Mouse (Mus musculus) liver, embryonic 12.5 days (tissue): ENCODE measurements around the gene Slc38a11. TPM values are rescaled to one million over a fixed set of nuclear protein-coding genes. Genes with fewer than 3 reads are reported as not detected.
A peak's percentile ranks its signal among the peaks of the same experiment; 100 is the strongest.

ENCODE experiments used
- ATAC-seq: fragments of 200-750 bp; cut with Nextera tagmentation; 2 replicates; pipeline ENCODE4 v1.8.0; 2017; ENCODE audit warnings: moderate number of reproducible peaks, mild to moderate bottlenecking, moderate library complexity
- H3K27ac ChIP-seq: fragments of 300-500 bp; sonication (generic); 2 replicates; pipeline ENCODE4 v1.5.1; 2016; ENCODE audit warnings: mild to moderate bottlenecking
- H3K27me3 ChIP-seq: fragments of 300-500 bp; sonication (generic); replicated peaks from 2 replicates; pipeline ENCODE4 v1.6.1; 2016; ENCODE audit warnings: mild to moderate bottlenecking, moderate library complexity
- H3K36me3 ChIP-seq: fragments of 300-500 bp; sonication (generic); 2 replicates; pipeline ENCODE4 v1.6.1; 2016; ENCODE audit warnings: mild to moderate bottlenecking, moderate library complexity
- H3K4me1 ChIP-seq: fragments of 300-500 bp; sonication (generic); 2 replicates; pipeline ENCODE4 v1.6.1; 2016
- H3K4me2 ChIP-seq: fragments of 300-500 bp; sonication (generic); 2 replicates; pipeline ENCODE4 v1.6.1; 2016; ENCODE audit warnings: mild to moderate bottlenecking, moderate library complexity
- H3K4me3 ChIP-seq: fragments of 300-500 bp; sonication (generic); 2 replicates; pipeline ENCODE4 v1.5.1; 2016; ENCODE audit warnings: mild to moderate bottlenecking, moderate library complexity
- H3K9ac ChIP-seq: fragments of 300-500 bp; sonication (generic); 2 replicates; pipeline ENCODE4 v1.6.1; 2016; ENCODE audit warnings: mild to moderate bottlenecking, moderate library complexity
- H3K9me3 ChIP-seq: fragments of 300-500 bp; sonication (generic); replicated peaks from 2 replicates; pipeline ENCODE4 v1.6.1; 2016; ENCODE audit warnings: mild to moderate bottlenecking, moderate library complexity
- WGBS: fragments of 180-500 bp; shearing (Covaris S2); methylation state at CpG from one replicate; pipeline ENCODE4 v1.1.7; 2016; ENCODE audit not compliant: insufficient replicate concordance; 5-methylcytosine and 5-hydroxymethylcytosine counted together
- polyA plus RNA-seq: library from polyadenylated mRNA; unstranded; fragments of >200 nt; fragmentation: Nextera tagmentation; extraction: Ambion mirVana; gene quantifications from 2 replicates; pipeline ENCODE4 v1.2.1, GENCODE M21; 2016

The Slc38a11 gene
- polyA plus RNA-seq = 0.08 TPM in 1 of 2 replicates, not detected in the other

DNA sequence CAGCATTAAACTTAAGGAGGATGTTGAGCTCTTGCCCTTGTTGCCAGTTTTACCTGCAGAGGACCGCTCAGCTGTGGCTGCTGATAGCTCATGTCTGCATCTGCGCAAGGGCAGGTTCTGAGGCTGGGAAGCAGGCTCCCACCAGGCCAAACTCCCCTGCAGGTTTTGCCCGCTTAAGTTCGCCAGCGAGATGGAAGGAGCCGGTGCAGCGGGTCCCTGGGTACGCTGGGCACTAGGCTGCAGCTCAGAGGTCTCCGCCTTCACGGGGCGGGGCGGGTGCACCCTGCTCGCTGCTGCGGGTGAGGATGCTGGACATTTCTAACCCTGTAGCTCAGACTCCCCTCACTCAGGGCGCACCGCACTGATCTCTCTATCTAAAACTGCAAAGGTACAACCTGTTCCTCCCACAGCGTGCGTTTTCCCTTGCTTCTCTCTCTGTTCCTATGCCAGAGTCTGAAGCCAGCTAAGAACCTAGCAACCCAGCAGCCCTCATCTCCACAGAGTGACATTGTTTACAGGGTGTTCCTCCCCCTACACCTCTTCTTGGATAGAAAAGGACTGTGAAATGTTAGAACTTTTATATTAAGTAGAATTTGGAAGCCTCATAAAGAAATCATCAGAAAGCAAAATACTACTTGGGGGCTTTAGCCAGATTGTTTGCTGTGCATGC lies at the start of gene Slc38a11:
TSS of gene Slc38a11 (minus strand) at position 207 of the 670 bp plus-strand sequence.
- Histone ChIP-seq H3K9me3 (no peaks in the 10 kb centered on the region), H3K9ac (no peak within 1 kb of the TSS), H3K4me3 (no peak within 1 kb of the TSS), H3K27me3 (0 out of 2 replicates have a peak, but pooled peaks cover 9% of the 10 kb centered on the region), H3K27ac (no peak within 1 kb of the TSS), H3K36me3 (no peaks in the 10 kb centered on the region), H3K4me2 (peak within 1 kb of the TSS; percentile 24; the same call in 1 of the 2 replicates), H3K4me1 (0 out of 2 replicates have a peak, but pooled peaks cover 4% of the 10 kb centered on the region)
- no peak for ATAC-seq
- WGBS = 10% methylated on average over 18 of the region's 18 CpGs

- Histone ChIP-seq H3K4me3 (no peak overlapping the region), H3K27ac (no peak overlapping the region), H3K4me2 (no peak overlapping the region), H3K27me3 (no peaks in the 10 kb centered on the region), H3K4me1 (no peaks in the 10 kb centered on the region), H3K9me3 (no peaks in the 10 kb centered on the region), H3K9ac (no peak overlapping the region), H3K36me3 (no peaks in the 10 kb centered on the region)
- ATAC-seq = no peak
- WGBS = 19% methylated on average over 2 of the region's 2 CpGs
These were observed 43.3 kb upstream of the Slc38a11 start for GRCm38 (mm10) chr2:65407110-65407509.

- Histone ChIP-seq H3K4me1 (no peaks in the 10 kb centered on the region), H3K9me3 (no peaks in the 10 kb centered on the region), H3K9ac (no peak overlapping the region), H3K4me2 (no peak overlapping the region), H3K36me3 (no peaks in the 10 kb centered on the region), H3K4me3 (no peak overlapping the region), H3K27me3 (no peaks in the 10 kb centered on the region), H3K27ac (no peak overlapping the region)
- ATAC-seq = no peak
- 70% methylated on average over 1 of the region's 1 CpGs for WGBS
These were observed 41.6 kb upstream of the Slc38a11 start for GRCm38 (mm10) chr2:65405407-65405806.

DNA sequence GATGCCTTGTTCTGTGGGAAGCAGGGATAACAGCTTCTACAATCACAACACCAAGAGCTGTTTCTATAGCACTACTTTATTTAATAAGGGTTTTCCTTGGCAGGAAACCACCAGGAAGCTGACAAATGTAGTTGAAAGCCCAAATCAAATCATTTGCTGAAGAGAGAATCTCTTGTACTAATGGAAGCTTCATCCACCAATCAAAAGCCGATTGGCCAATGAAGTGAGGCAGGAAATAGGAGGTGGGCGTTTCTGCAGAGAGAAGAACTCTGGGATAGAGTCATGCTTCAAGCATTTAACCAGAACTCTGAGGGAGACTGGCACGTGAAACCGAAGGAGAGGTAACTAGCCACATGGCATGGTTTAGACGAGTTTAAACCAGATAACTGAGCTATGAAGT lies 38.2 kb upstream of the Slc38a11 start:
- Histone ChIP-seq H3K4me3 (no peak overlapping the region), H3K27me3 (no peaks in the 10 kb centered on the region), H3K27ac (no peak overlapping the region), H3K36me3 (no peaks in the 10 kb centered on the region), H3K9me3 (no peaks in the 10 kb centered on the region), H3K4me1 (no peaks in the 10 kb centered on the region), H3K9ac (no peak overlapping the region), H3K4me2 (no peak overlapping the region)
- ATAC-seq = no peak
- 62% methylated on average over 5 of the region's 5 CpGs for WGBS

- Histone ChIP-seq H3K4me3 (no peak overlapping the region), H3K36me3 (no peaks in the 10 kb centered on the region), H3K4me1 (no peaks in the 10 kb centered on the region), H3K9me3 (no peaks in the 10 kb centered on the region), H3K27me3 (no peaks in the 10 kb centered on the region), H3K4me2 (no peak overlapping the region), H3K9ac (no peak overlapping the region), H3K27ac (no peak overlapping the region)
- no peak for ATAC-seq
- 66% methylated on average over 5 of the region's 5 CpGs for WGBS
These were observed 36.1 kb upstream of the Slc38a11 start for GRCm38 (mm10) chr2:65399938-65400337.

GRCm38 (mm10) chr2:65396128-65396527 lies 32.3 kb upstream of the Slc38a11 start:
- H3K4me3 ChIP-seq = no peak overlapping the region
- H3K4me2 ChIP-seq = no peak overlapping the region
- H3K27ac ChIP-seq = no peak overlapping the region
- no peaks in the 10 kb centered on the region for H3K27me3 ChIP-seq
- H3K9ac ChIP-seq = no peak overlapping the region
- no peaks in the 10 kb centered on the region for H3K9me3 ChIP-seq
- H3K36me3 ChIP-seq = no peaks in the 10 kb centered on the region
- 26% methylated on average over 3 of the region's 3 CpGs for WGBS
- H3K4me1 ChIP-seq = no peaks in the 10 kb centered on the region
- no peak for ATAC-seq

DNA sequence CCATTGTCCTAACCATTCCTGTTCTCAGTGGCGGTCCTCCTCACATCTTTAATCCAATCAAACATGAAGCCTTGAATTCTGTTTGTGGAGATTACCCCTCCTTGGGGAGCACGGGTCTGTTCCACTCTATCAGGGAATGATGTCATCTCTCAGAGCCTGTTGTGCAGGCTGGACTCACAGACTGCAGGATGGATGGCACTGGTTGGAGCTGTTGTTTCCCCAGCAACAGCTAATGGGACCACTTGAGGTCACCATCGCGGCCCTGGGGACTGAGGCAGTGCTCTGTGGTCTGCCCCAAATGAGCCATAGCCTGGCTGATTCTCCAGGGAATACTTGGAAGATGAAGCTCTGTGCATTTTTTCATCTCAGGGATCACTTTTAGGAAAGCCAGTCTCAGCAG lies 29.2 kb upstream of the Slc38a11 start:
- H3K36me3 ChIP-seq = no peaks in the 10 kb centered on the region
- no peaks in the 10 kb centered on the region for H3K27me3 ChIP-seq
- no peak overlapping the region for H3K27ac ChIP-seq
- WGBS = 62% methylated on average over 4 of the region's 4 CpGs
- H3K9ac ChIP-seq = no peak overlapping the region
- H3K4me3 ChIP-seq = no peak overlapping the region
- no peaks in the 10 kb centered on the region for H3K9me3 ChIP-seq
- no peaks in the 10 kb centered on the region for H3K4me1 ChIP-seq
- H3K4me2 ChIP-seq = no peak overlapping the region
- no peak for ATAC-seq

DNA sequence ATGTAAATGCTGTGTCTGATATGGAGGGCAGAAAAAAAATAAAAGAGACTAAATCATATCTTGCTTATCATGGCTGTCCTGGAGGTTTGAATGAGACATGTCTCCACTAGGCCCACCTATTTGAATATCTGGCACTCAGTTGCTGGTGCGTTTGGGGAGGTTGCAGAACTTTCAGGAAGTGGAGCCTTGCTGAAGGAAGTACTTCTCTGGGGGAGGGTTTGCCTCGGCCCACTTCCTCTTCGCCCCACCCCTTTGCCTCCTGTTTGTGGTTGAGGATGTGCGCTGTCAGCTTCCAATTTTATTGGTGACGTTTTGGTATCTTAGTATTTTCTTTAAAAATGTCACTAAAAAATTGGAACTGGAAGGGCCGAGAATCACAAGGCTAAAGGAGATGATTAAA lies 27.5 kb upstream of the Slc38a11 start:
- no peak overlapping the region for H3K4me3 ChIP-seq
- no peak for ATAC-seq
- H3K27ac ChIP-seq = no peak overlapping the region
- no peaks in the 10 kb centered on the region for H3K27me3 ChIP-seq
- H3K4me1 ChIP-seq = no peaks in the 10 kb centered on the region
- H3K9ac ChIP-seq = no peak overlapping the region
- no peaks in the 10 kb centered on the region for H3K9me3 ChIP-seq
- WGBS = 41% methylated on average over 6 of the region's 6 CpGs
- H3K36me3 ChIP-seq = no peaks in the 10 kb centered on the region
- H3K4me2 ChIP-seq = no peak overlapping the region

DNA sequence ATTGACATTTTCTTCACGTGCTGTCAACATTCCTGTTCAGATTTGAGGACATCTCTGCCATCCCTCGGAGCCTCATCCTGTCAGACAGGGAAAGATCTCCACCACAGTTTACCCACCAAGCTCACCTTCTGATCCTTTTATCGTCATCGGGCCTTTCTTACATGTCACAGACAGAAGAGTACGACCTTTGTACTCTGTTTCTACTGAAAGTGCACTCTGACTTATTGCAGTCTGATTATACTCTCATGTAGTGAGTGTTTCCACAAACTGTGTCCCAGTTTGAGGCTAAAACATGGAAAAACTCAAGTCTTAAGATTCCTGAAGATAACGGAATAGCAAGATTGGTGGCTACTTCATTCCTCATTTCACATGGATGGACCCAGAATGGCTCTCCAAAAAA lies 21.0 kb upstream of the Slc38a11 start:
- WGBS = 74% methylated on average over 6 of the region's 6 CpGs
- no peak for ATAC-seq
- H3K27ac ChIP-seq = no peak overlapping the region

GRCm38 (mm10) chr2:65382485-65382884 lies 18.7 kb upstream of the Slc38a11 start:
- Histone ChIP-seq H3K27ac (no peak overlapping the region), H3K4me3 (no peak overlapping the region), H3K27me3 (no peaks in the 10 kb centered on the region), H3K36me3 (no peaks in the 10 kb centered on the region), H3K4me1 (no peaks in the 10 kb centered on the region), H3K9me3 (no peaks in the 10 kb centered on the region), H3K9ac (no peak overlapping the region), H3K4me2 (no peak overlapping the region)
- ATAC-seq = no peak
- 48% methylated on average over 4 of the region's 4 CpGs for WGBS

More for the DNA sequence above, 21.0 kb upstream of the Slc38a11 start:
- H3K9ac ChIP-seq = no peak overlapping the region
- no peak overlapping the region for H3K4me3 ChIP-seq
- no peaks in the 10 kb centered on the region for H3K27me3 ChIP-seq
- no peaks in the 10 kb centered on the region for H3K4me1 ChIP-seq
- H3K4me2 ChIP-seq = no peak overlapping the region
- H3K9me3 ChIP-seq = no peaks in the 10 kb centered on the region
- no peaks in the 10 kb centered on the region for H3K36me3 ChIP-seq

DNA sequence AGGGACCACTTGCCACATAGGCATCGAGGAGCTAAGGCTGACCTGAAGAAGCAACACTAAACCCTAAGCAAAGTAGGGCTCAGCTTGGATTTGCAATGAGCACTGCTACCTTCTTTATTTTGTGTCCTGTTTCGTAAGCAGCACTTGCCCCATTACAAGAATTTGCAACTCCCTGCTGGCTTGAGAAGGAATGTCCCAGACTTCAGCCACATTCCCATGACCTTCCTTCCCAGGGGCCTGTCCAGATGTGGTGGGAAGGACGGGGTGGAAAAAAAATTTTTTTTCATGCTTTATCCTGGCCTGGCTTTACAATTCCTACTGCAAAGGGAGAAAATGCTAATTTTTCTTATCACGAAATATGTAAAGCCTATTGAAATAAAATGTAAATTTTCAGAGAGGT lies 14.6 kb upstream of the Slc38a11 start:
- no peak overlapping the region for H3K4me3 ChIP-seq
- H3K27me3 ChIP-seq = no peaks in the 10 kb centered on the region
- WGBS = 62% methylated on average over 4 of the region's 4 CpGs
- no peak overlapping the region for H3K27ac ChIP-seq
- no peak overlapping the region for H3K9ac ChIP-seq
- no peak for ATAC-seq
- no peaks in the 10 kb centered on the region for H3K9me3 ChIP-seq
- no peaks in the 10 kb centered on the region for H3K36me3 ChIP-seq
- no peaks in the 10 kb centered on the region for H3K4me1 ChIP-seq
- no peak overlapping the region for H3K4me2 ChIP-seq

DNA sequence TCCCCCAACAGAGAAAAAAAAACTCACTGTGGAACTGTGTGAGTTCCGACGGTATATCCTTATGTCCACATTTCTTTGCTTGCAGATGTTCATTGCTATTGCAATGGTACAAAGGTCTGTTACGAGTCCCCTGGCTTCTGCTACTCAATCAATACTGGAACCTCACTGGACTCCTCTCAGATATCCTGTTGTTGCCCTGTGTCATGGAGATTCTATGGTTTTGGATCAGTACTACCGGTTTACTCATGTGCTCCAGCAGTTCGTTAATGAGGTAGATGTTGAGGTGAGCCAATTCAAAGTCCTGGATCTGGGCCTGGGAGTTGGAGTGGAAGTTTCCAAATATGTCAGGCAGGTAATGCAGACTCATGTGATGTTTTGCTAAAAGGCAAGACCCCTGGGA lies 10.6 kb upstream of the Slc38a11 start:
- no peak overlapping the region for H3K9ac ChIP-seq
- H3K4me2 ChIP-seq = no peak overlapping the region
- no peaks in the 10 kb centered on the region for H3K36me3 ChIP-seq
- no peaks in the 10 kb centered on the region for H3K9me3 ChIP-seq
- no peak for ATAC-seq
- H3K4me3 ChIP-seq = no peak overlapping the region
- H3K27ac ChIP-seq = no peak overlapping the region
- no peaks in the 10 kb centered on the region for H3K27me3 ChIP-seq
- 68% methylated on average over 5 of the region's 5 CpGs for WGBS
- no peaks in the 10 kb centered on the region for H3K4me1 ChIP-seq

DNA sequence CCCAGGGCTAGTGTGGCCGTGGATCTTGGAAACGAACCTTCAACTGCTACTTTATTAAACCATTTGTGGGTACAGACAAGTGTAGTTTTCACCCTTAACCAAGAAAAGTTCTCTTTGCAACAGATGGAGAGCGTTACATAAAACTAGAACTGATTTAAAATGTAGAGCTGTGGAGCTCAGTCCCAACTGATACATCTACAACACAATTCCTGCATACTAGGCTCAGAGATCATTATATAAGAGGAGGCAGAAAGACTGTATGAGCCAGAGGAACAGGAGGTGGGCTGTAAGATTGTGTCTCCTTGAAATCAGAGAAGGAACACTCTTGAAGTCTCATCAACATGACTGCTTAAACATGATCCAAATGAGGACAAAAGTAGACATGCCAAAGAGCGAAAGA lies 9.2 kb upstream of the Slc38a11 start:
- Histone ChIP-seq H3K27ac (no peak overlapping the region), H3K4me3 (no peak overlapping the region), H3K27me3 (no peaks in the 10 kb centered on the region), H3K9ac (no peak overlapping the region), H3K9me3 (no peaks in the 10 kb centered on the region), H3K4me1 (no peaks in the 10 kb centered on the region), H3K4me2 (no peak overlapping the region), H3K36me3 (no peaks in the 10 kb centered on the region)
- no peak for ATAC-seq
- 77% methylated on average over 4 of the region's 4 CpGs for WGBS
